Mouse (Mus musculus) C2C12 (cell line): Measurements from ENCODE around the gene Nme6. TPM values are rescaled to one million over a fixed set of nuclear protein-coding genes. Genes with fewer than 3 reads are reported as not detected.

Experiments used
- H3K27me3 ChIP-seq: one replicate; pipeline ENCODE4 v1.6.1; 2011; ENCODE audit not compliant: control insufficient read depth, insufficient read depth, insufficient read length
- H3K36me3 ChIP-seq: one replicate; pipeline ENCODE4 v1.6.1; 2011; ENCODE audit not compliant: control insufficient read depth, insufficient read depth
- H3K4me3 ChIP-seq: one replicate; pipeline ENCODE4 v1.5.1; 2011; ENCODE audit warnings: mild to moderate bottlenecking, control low read depth; ENCODE audit not compliant: poor library complexity, insufficient read depth, severe bottlenecking
- H3K79me2 ChIP-seq: one replicate; pipeline ENCODE4 v1.6.1; 2011; ENCODE audit not compliant: control insufficient read depth, insufficient read depth
- H3K79me3 ChIP-seq: one replicate; pipeline ENCODE4 v1.6.1; 2011; ENCODE audit warnings: low read depth, control low read depth
- H3ac ChIP-seq: one replicate; pipeline ENCODE3; 2011; ENCODE audit warnings: low read depth; ENCODE audit not compliant: control insufficient read depth, insufficient read length
- CEBPB ChIP-seq: IDR thresholded peaks from one replicate; pipeline ENCODE4 v1.6.1; 2011; ENCODE audit warnings: low read depth, mild to moderate bottlenecking, control low read depth, moderate library complexity
- CTCF ChIP-seq: IDR thresholded peaks from one replicate; pipeline ENCODE4 v1.5.1; 2011; ENCODE audit not compliant: control insufficient read depth, insufficient read depth, insufficient read length
- FOSL1 ChIP-seq: IDR thresholded peaks from one replicate; pipeline ENCODE4 v1.8.0; 2011; ENCODE audit warnings: mild to moderate bottlenecking, low read length; ENCODE audit not compliant: poor library complexity, insufficient read depth, severe bottlenecking
- MAX ChIP-seq: IDR thresholded peaks from one replicate; pipeline ENCODE4 v1.6.1; 2011; ENCODE audit warnings: mild to moderate bottlenecking, control low read depth
- MYOD1 ChIP-seq: IDR thresholded peaks from one replicate; pipeline ENCODE4 v1.6.1; 2011; ENCODE audit warnings: low read depth; ENCODE audit not compliant: control insufficient read depth, insufficient read length
- MYOG ChIP-seq: IDR thresholded peaks from one replicate; pipeline ENCODE4 v1.6.1; 2011; ENCODE audit not compliant: control insufficient read depth, insufficient read length; ENCODE audit errors: extremely low read depth
- USF1 ChIP-seq: IDR thresholded peaks from one replicate; pipeline ENCODE4 v1.6.1; 2011; ENCODE audit warnings: low read depth, mild to moderate bottlenecking, control low read depth, moderate library complexity
- polyA plus RNA-seq: library from polyadenylated mRNA; unstranded; fragments of >200 nt; fragmentation: generic; extraction: Trizol; gene quantifications from one replicate; pipeline ENCODE4 v1.2.1, GENCODE M21; 2012; ENCODE audit warnings: missing spikeins

Gene Nme6
- polyA plus RNA-seq, 1 experiment, result 46.5 TPM

GRCm38 (mm10) chr9:109806260-109806659 is 26.3 kb upstream of the Nme6 start:
- TF ChIP-seq MAX, result no peak
- no peak for TF ChIP-seq USF1
- TF ChIP-seq CEBPB, result no peak
- TF ChIP-seq MYOD1, result no peak
- no peak for TF ChIP-seq CTCF
- no peak for TF ChIP-seq FOSL1
- TF ChIP-seq MYOG, result no peak
- Histone ChIP-seq H3K27me3 (no peaks in the 10 kb centered on the region), H3K4me3 (no peak overlapping the region)

GRCm38 (mm10) chr9:109806695-109807293 is 25.8 kb upstream of the Nme6 start:
- H3K36me3 ChIP-seq, result no peaks in the 10 kb centered on the region
- no peak overlapping the region for H3K4me3 ChIP-seq
- no peaks in the 10 kb centered on the region for H3K79me2 ChIP-seq
- TF ChIP-seq USF1, result no peak
- TF ChIP-seq CEBPB, result no peak
- TF ChIP-seq CTCF, result no peak
- no peak for TF ChIP-seq MYOD1
- no peak for TF ChIP-seq MAX
- H3K79me3 ChIP-seq, result no peaks in the 10 kb centered on the region
- H3ac ChIP-seq, result no peak overlapping the region
- no peaks in the 10 kb centered on the region for H3K27me3 ChIP-seq

More at GRCm38 (mm10) chr9:109806260-109806659, 26.3 kb upstream of the Nme6 start:
- Histone ChIP-seq H3K36me3 (no peaks in the 10 kb centered on the region), H3K79me3 (no peaks in the 10 kb centered on the region), H3ac (no peak overlapping the region), H3K79me2 (no peaks in the 10 kb centered on the region)

- no peaks in the 10 kb centered on the region for H3K79me2 ChIP-seq
- no peaks in the 10 kb centered on the region for H3K27me3 ChIP-seq
- no peaks in the 10 kb centered on the region for H3K36me3 ChIP-seq
- no peak overlapping the region for H3K4me3 ChIP-seq
- TF ChIP-seq FOSL1 (no peak), MYOD1 (no peak), CTCF (no peak), MYOG (no peak), CEBPB (no peak), USF1 (no peak), MAX (no peak)
- no peaks in the 10 kb centered on the region for H3K79me3 ChIP-seq
- H3ac ChIP-seq, result no peak overlapping the region
Observed at GRCm38 (mm10) chr9:109807898-109808297, 24.7 kb upstream of the Nme6 start.

- H3K4me3 ChIP-seq, result no peak within 1 kb of the TSS
- no peaks in the 10 kb centered on the region for H3K79me3 ChIP-seq
- no peak for TF ChIP-seq MAX
- TF ChIP-seq CEBPB, result no peak
- TF ChIP-seq CTCF, result no peak
- H3K27me3 ChIP-seq, result no peaks in the 10 kb centered on the region
- H3K36me3 ChIP-seq, result no peaks in the 10 kb centered on the region
- H3K79me2 ChIP-seq, result no peaks in the 10 kb centered on the region
- no peak within 1 kb of the TSS for H3ac ChIP-seq
Observed at GRCm38 (mm10) chr9:109811980-109812379, 20.6 kb upstream of the Nme6 start, which contains the start of gene Spink8. Spink8 (plus strand) TSS chr9:109812280.

- no peaks in the 10 kb centered on the region for H3K79me2 ChIP-seq
- H3K79me3 ChIP-seq, result no peaks in the 10 kb centered on the region
- H3K36me3 ChIP-seq, result no peaks in the 10 kb centered on the region
- no peaks in the 10 kb centered on the region for H3K27me3 ChIP-seq
- H3ac ChIP-seq, result no peak overlapping the region
- no peak for TF ChIP-seq MYOD1
- no peak overlapping the region for H3K4me3 ChIP-seq
Observed at GRCm38 (mm10) chr9:109813424-109813823, 19.1 kb upstream of the Nme6 start.

- H3K79me2 ChIP-seq, result no peaks in the 10 kb centered on the region
- H3K36me3 ChIP-seq, result no peaks in the 10 kb centered on the region
- no peak for TF ChIP-seq CTCF
- TF ChIP-seq MAX, result no peak
- no peak for TF ChIP-seq FOSL1
- no peak for TF ChIP-seq USF1
- no peak for TF ChIP-seq MYOG
- TF ChIP-seq MYOD1, result no peak
- no peaks in the 10 kb centered on the region for H3K79me3 ChIP-seq
- H3ac ChIP-seq, result no peak overlapping the region
- peaks cover 3% of the 10 kb centered on the region for H3K27me3 ChIP-seq
- H3K4me3 ChIP-seq, result no peak overlapping the region
Observed at GRCm38 (mm10) chr9:109816341-109816740, 16.2 kb upstream of the Nme6 start.
